Mouse (Mus musculus): ENCODE results near the gene Abcc4. TPM values are rescaled to one million over a fixed set of nuclear protein-coding genes. Genes with fewer than 3 reads are reported as not detected.

Gene Abcc4
- total and polyA plus RNA-seq, 2 experiments from 2014 or later = 2.0 to 4.1 TPM

DNA sequence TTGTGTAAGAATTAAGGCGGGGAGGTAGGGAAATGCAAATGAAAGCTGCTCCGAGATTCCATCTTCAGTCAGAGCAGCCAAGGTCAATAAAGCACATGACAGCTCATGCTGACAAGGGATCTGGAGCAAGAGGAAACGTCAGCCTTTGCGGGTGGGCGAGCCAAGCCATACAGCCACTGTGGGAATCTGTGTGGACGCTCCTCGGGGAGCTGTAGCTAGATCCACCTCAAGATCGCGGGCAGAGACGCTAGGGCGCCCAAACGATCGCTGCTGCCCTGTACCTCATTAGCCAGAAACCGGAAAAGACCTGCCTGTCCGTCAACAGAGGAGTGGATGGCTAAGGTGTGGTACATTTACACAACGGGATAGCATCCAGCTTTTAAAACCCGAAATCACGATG lies 7.4 kb upstream of the Abcc4 start:
- H3K27ac ChIP-seq (ENCODE audit: low read depth, low read length) = no peak overlapping the region
- H3K9me3 ChIP-seq (ENCODE audit: low read length) = no peaks in the 10 kb centered on the region
- no peaks in the 10 kb centered on the region for H3K36me3 ChIP-seq (ENCODE audit: insufficient read depth)
- peak; percentile 16; the same call in 1 of the 2 replicates for ATAC-seq
- peaks cover 13% of the 10 kb centered on the region; the same call in 1 of the 2 replicates for H3K4me1 ChIP-seq (ENCODE audit: insufficient read depth)
- peak overlapping the region; percentile 25 for H3K4me3 ChIP-seq (ENCODE audit: low read depth, low read length)
- peak overlapping the region; percentile 50 for H3K4me2 ChIP-seq (ENCODE audit: low read depth)
- 3% methylated on average over 18 of the region's 18 CpGs for WGBS
- no peak for DNase-seq
- H3K9ac ChIP-seq = peak overlapping the region; percentile 49
- no peak for TF ChIP-seq CTCF (IDR thresholded peaks at IDR 0.05; ENCODE audit: low read depth)
- no peaks in the 10 kb centered on the region; the same call in 1 of the 2 replicates for H3K27me3 ChIP-seq (ENCODE audit: insufficient read depth, low read length)

DNA sequence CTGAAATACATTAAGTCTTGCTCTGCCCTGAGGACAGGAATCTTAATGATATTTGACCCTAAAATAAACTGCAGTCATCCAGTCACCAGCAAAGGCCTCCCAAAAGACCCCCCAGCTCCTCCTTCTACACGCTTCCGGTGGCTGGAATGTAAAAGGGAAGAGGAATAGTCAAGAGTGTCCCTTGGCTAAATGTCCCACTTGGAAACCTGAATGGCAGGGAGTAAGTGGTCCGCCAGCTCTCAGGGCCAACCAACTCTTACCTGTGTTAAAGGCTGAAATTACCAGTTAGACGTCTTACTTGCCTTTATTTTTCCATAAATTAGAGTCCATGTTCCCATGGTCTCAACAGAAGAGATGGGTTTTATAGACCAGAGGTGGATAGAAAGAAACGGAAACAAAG lies 6.9 kb upstream of the Abcc4 start:
- Histone ChIP-seq H3K4me1 (ENCODE audit: insufficient read depth) (peaks cover 13% of the 10 kb centered on the region; the same call in 1 of the 2 replicates), H3K9me3 (ENCODE audit: low read length) (no peaks in the 10 kb centered on the region), H3K27me3 (ENCODE audit: insufficient read depth, low read length) (no peaks in the 10 kb centered on the region; the same call in 1 of the 2 replicates), H3K4me2 (ENCODE audit: low read depth) (peak overlapping the region; percentile 50; the same call in 1 of the 2 replicates), H3K36me3 (ENCODE audit: insufficient read depth) (no peaks in the 10 kb centered on the region), H3K27ac (ENCODE audit: low read depth, low read length) (no peak overlapping the region), H3K4me3 (ENCODE audit: low read depth, low read length) (no peak overlapping the region), H3K9ac (no peak overlapping the region)
- DNase-seq (no peak), ATAC-seq (no peak)
- TF ChIP-seq CTCF (IDR thresholded peaks at IDR 0.05; ENCODE audit: low read depth) = no peak
- 57% methylated on average over 5 of the region's 5 CpGs for WGBS

DNA sequence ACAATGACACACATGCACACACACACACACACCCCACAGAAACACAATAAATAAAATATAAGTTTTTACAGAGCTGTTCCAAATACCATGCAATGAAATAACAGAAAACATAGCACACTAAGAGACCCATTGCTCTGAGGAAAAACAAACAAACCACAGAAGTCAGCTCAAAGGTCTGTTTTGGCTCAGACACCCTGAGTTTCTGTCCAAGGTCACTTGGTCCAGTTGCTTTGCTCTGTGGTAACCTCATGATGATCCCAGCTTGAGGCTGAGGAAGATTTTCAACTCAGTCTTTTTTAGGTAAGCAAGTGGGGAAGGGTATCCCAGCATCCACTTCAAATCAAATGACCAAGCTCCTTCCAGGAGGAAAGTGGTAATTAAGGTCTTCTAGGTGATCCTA lies 4.9 kb upstream of the Abcc4 start:
- H3K27ac ChIP-seq (ENCODE audit: low read depth, low read length) = no peak overlapping the region
- ATAC-seq (no peak), DNase-seq (no peak)
- no peaks in the 10 kb centered on the region for H3K36me3 ChIP-seq (ENCODE audit: insufficient read depth)
- H3K4me1 ChIP-seq (ENCODE audit: insufficient read depth) = peaks cover 16% of the 10 kb centered on the region; the same call in 1 of the 2 replicates
- H3K4me2 ChIP-seq (ENCODE audit: low read depth) = no peak overlapping the region
- no peaks in the 10 kb centered on the region; the same call in none of the 2 replicates for H3K27me3 ChIP-seq (ENCODE audit: insufficient read depth, low read length)
- no peaks in the 10 kb centered on the region for H3K9me3 ChIP-seq (ENCODE audit: low read length)
- H3K4me3 ChIP-seq (ENCODE audit: low read depth, low read length) = no peak overlapping the region
- no peak overlapping the region for H3K9ac ChIP-seq
- no peak for TF ChIP-seq CTCF (IDR thresholded peaks at IDR 0.05; ENCODE audit: low read depth)

DNA sequence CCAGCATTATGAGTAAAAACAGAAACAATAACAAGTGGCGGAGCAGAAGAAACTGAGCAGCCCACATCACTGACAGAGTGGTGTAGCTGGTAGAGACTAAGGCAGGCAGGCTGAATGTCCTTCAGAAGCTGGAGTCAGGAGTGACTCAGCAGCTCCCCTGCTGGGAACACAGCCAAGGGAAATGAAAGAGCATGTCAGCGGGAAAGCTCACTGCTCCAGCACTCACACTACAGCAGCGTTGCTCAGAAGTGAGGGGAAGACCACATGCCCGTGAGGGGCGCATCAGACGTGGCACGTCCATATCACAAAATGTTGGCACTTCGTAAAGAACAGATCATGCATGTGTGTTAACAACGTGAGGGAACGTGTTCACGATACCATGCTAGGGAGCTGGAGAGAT lies 3.7 kb upstream of the Abcc4 start:
- H3K9ac ChIP-seq = no peak overlapping the region
- DNase-seq = peak; percentile 84
- H3K27ac ChIP-seq (ENCODE audit: low read depth, low read length) = no peak overlapping the region
- no peak overlapping the region for H3K4me3 ChIP-seq (ENCODE audit: low read depth, low read length)
- H3K9me3 ChIP-seq (ENCODE audit: low read length) = no peaks in the 10 kb centered on the region
- H3K4me2 ChIP-seq (ENCODE audit: low read depth) = no peak overlapping the region
- TF ChIP-seq CTCF (IDR thresholded peaks at IDR 0.05; ENCODE audit: low read depth) = peak; percentile 59
- H3K27me3 ChIP-seq (ENCODE audit: insufficient read depth, low read length) = peaks cover 7% of the 10 kb centered on the region
- H3K36me3 ChIP-seq (ENCODE audit: insufficient read depth) = no peaks in the 10 kb centered on the region
- WGBS = 18% methylated on average over 11 of the region's 11 CpGs
- ATAC-seq = peak; percentile 81
- peaks cover 16% of the 10 kb centered on the region; the same call in 1 of the 2 replicates for H3K4me1 ChIP-seq (ENCODE audit: insufficient read depth)

DNA sequence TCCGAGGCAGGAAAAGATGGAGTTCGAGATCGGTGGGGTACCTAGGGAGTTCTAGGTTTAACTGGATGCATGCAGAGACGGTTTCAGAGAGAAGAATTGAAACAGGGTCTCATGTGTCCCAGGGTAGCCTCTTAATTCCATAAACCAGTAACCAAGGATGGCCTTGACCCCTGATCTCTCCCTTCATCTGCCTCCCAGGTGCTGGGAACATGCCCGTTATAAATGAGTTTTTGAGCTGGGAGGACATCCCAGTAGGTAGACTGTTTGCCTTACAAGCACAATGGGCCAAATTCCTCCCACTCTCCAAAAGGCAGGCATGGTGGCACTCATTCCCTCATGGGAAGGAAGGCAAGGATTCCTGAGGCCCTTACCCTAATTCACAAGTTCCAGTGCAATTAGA lies 2.1 kb upstream of the Abcc4 start:
- WGBS = 80% methylated on average over 5 of the region's 5 CpGs

DNA sequence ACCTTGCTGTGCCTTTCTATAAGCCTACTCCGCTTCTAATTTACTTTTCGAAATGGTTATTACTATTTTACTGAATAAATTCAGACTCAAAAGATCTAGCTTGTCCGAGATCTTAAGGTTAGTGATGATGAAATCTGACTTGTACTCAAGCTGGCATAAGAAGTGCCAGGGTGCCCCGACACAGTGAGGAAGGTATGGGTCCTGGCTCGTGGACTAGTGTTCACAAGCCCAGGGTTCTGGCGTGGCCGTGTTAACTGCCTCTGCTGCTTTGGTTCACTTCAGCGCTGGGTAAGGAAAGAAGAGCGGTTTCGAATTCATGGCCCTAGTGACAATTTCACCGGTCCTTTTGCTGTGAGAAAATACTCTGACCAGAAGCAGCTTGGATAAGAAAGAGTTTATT lies 943 bp upstream of the Abcc4 start:
- H3K36me3 ChIP-seq (ENCODE audit: insufficient read depth) = no peaks in the 10 kb centered on the region
- H3K4me2 ChIP-seq (ENCODE audit: low read depth) = peak overlapping the region; percentile 95
- no peak overlapping the region for H3K27ac ChIP-seq (ENCODE audit: low read depth, low read length)
- no peak overlapping the region for H3K4me3 ChIP-seq (ENCODE audit: low read depth, low read length)
- H3K27me3 ChIP-seq (ENCODE audit: insufficient read depth, low read length) = peaks cover 13% of the 10 kb centered on the region
- no peak for TF ChIP-seq CTCF (IDR thresholded peaks at IDR 0.05; ENCODE audit: low read depth)
- ATAC-seq = no peak
- no peaks in the 10 kb centered on the region for H3K9me3 ChIP-seq (ENCODE audit: low read length)
- no peak for DNase-seq
- 85% methylated on average over 11 of the region's 11 CpGs for whole genome bisulfite sequencing
- H3K9ac ChIP-seq = no peak overlapping the region
- H3K4me1 ChIP-seq (ENCODE audit: insufficient read depth) = 0 out of 2 replicates have a peak, but pooled peaks cover 6% of the 10 kb centered on the region

More for the DNA sequence above, 2.1 kb upstream of the Abcc4 start:
- H3K36me3 ChIP-seq (ENCODE audit: insufficient read depth) = no peaks in the 10 kb centered on the region
- H3K9ac ChIP-seq = no peak overlapping the region
- no peak for TF ChIP-seq CTCF (IDR thresholded peaks at IDR 0.05; ENCODE audit: low read depth)
- H3K4me3 ChIP-seq (ENCODE audit: low read depth, low read length) = no peak overlapping the region
- no peak for DNase-seq
- peaks cover 13% of the 10 kb centered on the region for H3K27me3 ChIP-seq (ENCODE audit: insufficient read depth, low read length)
- ATAC-seq = no peak
- H3K27ac ChIP-seq (ENCODE audit: low read depth, low read length) = no peak overlapping the region
- H3K9me3 ChIP-seq (ENCODE audit: low read length) = no peaks in the 10 kb centered on the region
- H3K4me2 ChIP-seq (ENCODE audit: low read depth) = no peak overlapping the region
- 0 out of 2 replicates have a peak, but pooled peaks cover 7% of the 10 kb centered on the region for H3K4me1 ChIP-seq (ENCODE audit: insufficient read depth)

DNA sequence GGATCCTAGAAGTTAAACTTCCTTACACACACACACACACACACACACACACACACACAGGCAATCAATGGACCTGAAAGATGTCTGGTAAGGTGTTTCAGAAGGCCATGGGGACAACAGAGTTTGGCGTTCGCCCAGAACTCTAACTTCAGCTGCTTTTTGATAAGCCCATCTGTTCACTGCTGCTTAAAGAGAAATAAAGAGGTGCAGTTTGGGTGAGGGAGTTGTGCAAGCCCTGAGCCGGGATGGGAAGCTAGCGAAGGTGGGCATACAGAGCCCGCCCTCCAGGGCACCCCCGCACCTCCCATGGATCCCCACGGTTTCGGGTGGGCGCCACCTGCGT lies 583 bp downstream of the Abcc4 start:
- TF ChIP-seq CTCF (IDR thresholded peaks at IDR 0.05; ENCODE audit: low read depth) = no peak; the same call in 1 of the 2 replicates
- Histone ChIP-seq H3K9me3 (ENCODE audit: low read length) (no peaks in the 10 kb centered on the region), H3K27me3 (ENCODE audit: insufficient read depth, low read length) (peaks cover 13% of the 10 kb centered on the region), H3K4me3 (ENCODE audit: low read depth, low read length) (peak overlapping the region; percentile 67), H3K4me1 (ENCODE audit: insufficient read depth) (0 out of 2 replicates have a peak, but pooled peaks cover 6% of the 10 kb centered on the region), H3K27ac (ENCODE audit: low read depth, low read length) (no peak overlapping the region), H3K9ac (peak overlapping the region; percentile 60), H3K4me2 (ENCODE audit: low read depth) (peak overlapping the region; percentile 95), H3K36me3 (ENCODE audit: insufficient read depth) (no peaks in the 10 kb centered on the region)
- WGBS = under 1% methylated on average over 10 of the region's 10 CpGs
- ATAC-seq (no peak; the same call in 1 of the 2 replicates), DNase-seq (peak; percentile 32)
